Mouse (Mus musculus) right cerebral cortex, postnatal 25 days (tissue): ENCODE data around the gene Mettl25.

Source experiments
- DNase-seq: peaks from one replicate; pipeline ENCODE4 v3.0.0; 2022

Mettl25 gene

GRCm38 (mm10) chr10:105840928-105841888 lies at the start of gene Mettl25, which contains the start of gene Ccdc59:
TSS of gene Mettl25 (minus strand) at chr10:105841380.
TSS of gene Ccdc59 (plus strand) at chr10:105841067.
- DNase-seq, result peak; percentile 97

GRCm38 (mm10) chr10:105867312-105867711 lies 26.1 kb upstream of the Mettl25 start:
- DNase-seq, result no peak

GRCm38 (mm10) chr10:105851136-105851535 lies 10.0 kb upstream of the Mettl25 start:
- no peak for DNase-seq

- no peak for DNase-seq
Observed at GRCm38 (mm10) chr10:105850286-105850685, 9.1 kb upstream of the Mettl25 start.

GRCm38 (mm10) chr10:105842574-105842973 lies 1.4 kb upstream of the Mettl25 start:
- DNase-seq, result no peak

- DNase-seq, result no peak
Observed at GRCm38 (mm10) chr10:105834627-105835228, 6.5 kb downstream of the Mettl25 start.

GRCm38 (mm10) chr10:105806259-105807010 lies 34.7 kb downstream of the Mettl25 start:
- no peak for DNase-seq

GRCm38 (mm10) chr10:105803461-105803860 lies 37.7 kb downstream of the Mettl25 start:
- DNase-seq, result no peak

GRCm38 (mm10) chr10:105802132-105802531 lies 39.0 kb downstream of the Mettl25 start:
- DNase-seq, result no peak

GRCm38 (mm10) chr10:105801147-105801546 lies 40.0 kb downstream of the Mettl25 start:
- no peak for DNase-seq

- no peak for DNase-seq
Observed at GRCm38 (mm10) chr10:105797250-105797924, 43.8 kb downstream of the Mettl25 start.

GRCm38 (mm10) chr10:105793776-105794552 lies 47.2 kb downstream of the Mettl25 start:
- DNase-seq, result no peak

- DNase-seq, result peak; percentile 44
Observed at GRCm38 (mm10) chr10:105788744-105789486, 52.3 kb downstream of the Mettl25 start.

GRCm38 (mm10) chr10:105783766-105784165 lies 57.4 kb downstream of the Mettl25 start:
- DNase-seq, result no peak

GRCm38 (mm10) chr10:105774382-105774781 lies 66.8 kb downstream of the Mettl25 start:
- DNase-seq, result peak; percentile 61

- no peak for DNase-seq
Observed at GRCm38 (mm10) chr10:105772821-105773302, 68.3 kb downstream of the Mettl25 start.

GRCm38 (mm10) chr10:105763959-105764358 lies 77.2 kb downstream of the Mettl25 start:
- DNase-seq, result no peak

GRCm38 (mm10) chr10:105760460-105760859 lies 80.7 kb downstream of the Mettl25 start:
- no peak for DNase-seq

- no peak for DNase-seq
Observed at GRCm38 (mm10) chr10:105760046-105760445, 81.1 kb downstream of the Mettl25 start.

- no peak for DNase-seq
Observed at GRCm38 (mm10) chr10:105753831-105754605, 87.2 kb downstream of the Mettl25 start.
